Mouse (Mus musculus) lung, adult 2 months (tissue): ENCODE data around the gene Tmprss6.

Experiments used
- CTCF ChIP-seq: fragments of 200-500 bp; IDR thresholded peaks from 2 replicates; pipeline ENCODE4 v1.5.1; 2011; ENCODE audit warnings: mild to moderate bottlenecking, low read length, control low read depth; ENCODE audit not compliant: insufficient read depth
- POLR2A ChIP-seq: fragments of 200-500 bp; IDR thresholded peaks from 2 replicates; pipeline ENCODE4 v1.6.1; 2011; ENCODE audit warnings: low read depth, mild to moderate bottlenecking, control low read depth, low read length, borderline replicate concordance; ENCODE audit errors: extremely low read depth

DNA sequence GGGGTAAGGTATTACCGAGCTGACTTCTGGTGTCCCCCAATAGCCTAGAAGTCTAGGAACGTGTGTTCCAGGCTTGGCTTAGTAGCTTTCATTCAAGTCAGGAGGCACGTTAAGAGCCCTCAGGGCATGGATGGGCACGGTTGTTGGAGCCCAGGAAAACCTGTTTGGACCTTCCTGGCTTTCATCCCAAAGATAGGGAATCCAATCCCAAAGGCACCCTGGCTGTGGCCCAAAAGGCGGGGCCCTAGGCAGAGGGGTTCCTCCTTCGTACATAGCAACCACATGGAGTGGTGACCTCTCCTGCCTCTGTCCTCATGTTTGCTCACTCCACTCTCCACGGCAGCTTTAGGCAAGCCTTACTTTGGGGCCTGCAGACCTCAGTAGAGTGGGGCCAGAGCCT, 66.0 kb downstream of the Tmprss6 start:
- TF ChIP-seq POLR2A (peak; percentile 25; the same call in 1 of the 2 replicates), CTCF (no peak)
